Mouse (Mus musculus): ENCODE data around the gene Tdrd1.

The Tdrd1 gene

DNA sequence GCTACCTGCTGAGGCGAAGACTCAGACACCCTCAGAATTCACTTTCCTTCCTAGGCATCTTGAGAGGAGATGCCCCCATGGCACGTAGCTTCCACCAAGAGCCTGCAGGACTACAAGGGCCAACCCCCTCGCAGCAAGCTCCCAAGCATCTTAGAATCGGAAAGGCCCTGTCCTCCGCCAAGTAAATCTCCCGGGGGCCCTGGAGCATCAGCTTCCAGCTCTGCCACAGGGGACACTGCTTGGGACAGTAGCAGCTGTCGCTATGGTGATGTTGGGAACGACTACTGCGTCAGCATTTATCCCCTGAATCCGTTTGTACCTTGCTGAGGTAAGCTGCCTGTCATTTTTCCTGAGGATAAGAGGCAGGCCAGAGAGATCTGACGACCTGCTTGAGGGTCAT, 84.6 kb downstream of the Tdrd1 start:
- no peak for DNase-seq (ENCODE audit: low read depth, low spot score)

DNA sequence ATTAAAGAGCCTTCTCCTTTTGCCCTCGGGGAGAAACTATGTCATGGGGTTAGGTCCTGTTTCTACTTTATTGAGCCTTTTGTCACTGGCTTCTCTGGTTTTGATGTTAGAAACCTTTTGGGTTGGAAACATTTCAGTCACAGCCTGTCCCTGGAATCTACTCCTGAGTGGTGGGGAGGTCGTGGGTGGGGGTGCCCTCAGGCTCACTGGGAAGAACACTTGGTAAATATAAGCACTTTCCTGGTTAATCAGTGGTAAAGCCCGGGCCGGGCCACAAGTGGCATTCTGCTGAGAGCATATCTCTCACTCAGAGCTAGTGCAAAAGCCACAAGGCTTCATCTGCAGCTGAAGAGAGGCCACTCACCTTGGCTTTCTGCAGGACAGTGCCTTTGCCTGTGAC, 87.8 kb downstream of the Tdrd1 start:
- DNase-seq (ENCODE audit: low read depth, low spot score) = no peak

DNA sequence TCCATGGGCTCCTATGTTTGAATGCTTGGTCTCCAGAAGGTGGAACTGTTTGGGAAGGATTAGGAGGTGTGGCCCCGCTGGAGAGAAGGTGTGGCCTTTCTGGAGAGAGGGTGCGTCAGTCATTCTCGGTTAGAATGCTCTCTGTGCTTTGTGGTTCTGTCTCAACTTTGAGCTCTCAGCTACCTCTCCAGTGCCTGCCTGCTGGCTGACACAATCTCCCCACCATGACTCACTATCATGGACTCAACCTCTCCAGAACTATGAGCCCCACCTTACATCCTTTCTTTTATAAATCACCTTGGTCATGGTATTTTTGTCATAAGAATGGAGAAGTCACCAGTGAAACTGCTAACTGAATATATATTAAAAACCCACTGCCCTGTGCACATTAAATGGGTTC, 88.6 kb downstream of the Tdrd1 start:
- no peak for DNase-seq (ENCODE audit: low read depth, low spot score)

DNA sequence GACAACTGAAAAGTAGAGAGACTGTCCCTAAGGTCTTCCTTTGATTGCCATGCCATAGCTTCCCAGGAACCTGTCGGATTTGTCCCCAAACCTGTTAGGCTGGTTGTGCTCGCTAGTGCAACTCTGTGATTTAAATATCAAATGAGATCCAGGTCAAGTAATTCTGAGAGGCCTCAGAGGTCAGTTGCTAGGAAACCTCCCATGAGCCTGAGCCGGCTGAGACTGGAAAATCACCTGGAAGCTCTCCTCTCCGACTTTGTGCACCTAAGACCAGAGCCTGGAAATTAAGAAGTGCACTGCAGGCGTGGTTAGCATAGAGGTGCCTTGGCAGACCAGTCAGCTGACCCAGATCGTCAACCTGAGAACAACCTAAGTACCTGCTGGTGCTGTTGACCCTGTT, 89.1 kb downstream of the Tdrd1 start:
- DNase-seq (ENCODE audit: low read depth, low spot score) = no peak
